Mouse (Mus musculus) naive thymus-derived CD4-positive, alpha-beta T cell, adult 2 months (primary cell): ENCODE measurements around the gene Dld.

ENCODE experiments used
- DNase-seq: peaks from one replicate; pipeline ENCODE4 v3.0.0-alpha.2; 2011; ENCODE audit warnings: low read depth

Dld gene

DNA sequence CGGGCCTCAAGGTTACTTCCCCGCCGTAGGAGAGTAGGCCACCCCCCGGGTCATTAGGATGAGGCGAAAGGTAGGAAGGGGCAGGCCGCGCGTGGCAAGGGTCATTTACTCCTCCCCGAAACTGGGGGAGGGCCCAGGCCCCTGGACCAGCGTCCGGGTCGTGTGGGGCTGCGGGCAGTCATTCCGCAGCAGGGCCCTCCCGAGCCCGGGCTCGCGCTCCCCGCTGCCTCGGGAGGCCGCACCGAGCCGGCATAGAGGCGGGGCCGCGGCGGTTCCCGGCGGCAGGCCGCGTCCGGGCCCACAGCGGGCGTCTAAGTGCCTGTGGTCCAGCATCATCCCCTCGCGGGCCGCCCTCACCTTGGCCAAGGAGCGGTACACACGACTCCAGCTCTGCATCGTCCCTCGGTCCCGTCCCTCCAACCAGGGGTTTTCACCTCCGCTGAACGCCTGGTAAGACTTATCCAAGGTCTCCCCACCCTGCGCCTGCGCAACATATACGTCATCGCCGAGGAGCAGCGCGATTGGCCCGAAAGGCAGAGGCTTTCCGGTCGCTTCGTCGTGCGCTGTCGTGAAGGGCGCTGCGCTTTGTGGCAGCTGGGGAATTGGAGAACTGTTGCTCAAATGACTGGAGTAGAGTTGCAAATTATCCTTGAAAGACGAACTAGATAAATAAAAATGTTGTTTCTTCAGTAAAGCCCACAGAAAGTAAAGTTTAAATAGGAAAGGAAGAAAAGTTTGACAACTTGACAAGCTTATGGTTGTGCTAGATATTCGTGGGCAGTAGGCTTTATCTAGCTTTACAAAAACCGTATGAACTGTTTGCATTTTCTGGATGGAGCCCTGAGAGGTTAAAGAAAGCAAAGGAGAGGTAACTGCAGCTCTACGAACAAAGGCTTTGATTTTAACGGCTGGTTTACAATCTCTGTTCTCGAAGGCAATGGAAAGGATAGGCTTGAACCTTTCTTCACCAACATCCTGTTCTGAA lies at the start of gene Dld:
Dld (minus strand) TSS at position 510 of the 985 bp plus-strand sequence.
- peak; percentile 96 for DNase-seq

DNA sequence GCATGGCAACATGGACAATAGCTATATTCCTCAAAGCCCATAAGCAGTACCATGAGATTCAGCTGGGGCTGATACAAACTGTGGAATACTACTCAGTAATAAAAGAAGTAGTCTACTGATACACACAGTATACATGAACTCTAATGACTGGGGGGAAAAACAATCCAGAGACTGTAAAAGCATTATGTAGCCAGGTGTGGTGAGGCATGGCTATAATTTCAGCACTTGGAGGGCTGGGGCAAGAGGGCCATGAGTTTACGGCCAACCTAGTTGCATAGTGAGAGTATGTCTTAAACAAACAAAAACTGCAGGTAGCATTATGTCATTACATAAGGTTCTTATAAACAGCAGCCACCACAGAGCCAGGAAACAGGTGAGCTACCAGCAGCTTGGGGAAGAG lies 49.6 kb upstream of the Dld start:
- DNase-seq: no peak

DNA sequence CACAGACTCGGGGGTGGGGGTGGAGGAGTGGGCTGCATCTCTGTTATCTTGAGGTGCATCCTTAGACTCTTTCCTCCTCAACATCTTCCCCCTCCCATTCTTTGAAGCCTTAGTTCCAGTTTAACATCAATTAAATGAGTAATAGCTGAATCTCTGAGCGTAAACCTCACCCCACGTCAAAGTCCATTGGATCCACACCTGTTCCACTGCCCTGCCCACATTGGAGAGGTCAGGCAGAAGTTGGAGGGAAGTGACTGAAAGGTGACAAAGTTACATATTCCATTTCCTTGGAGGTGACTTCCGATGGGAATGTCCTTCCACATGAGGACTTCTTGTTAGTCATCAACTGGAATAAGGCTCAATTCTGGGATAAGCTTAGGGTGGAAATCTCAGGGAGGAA lies 46.5 kb upstream of the Dld start:
- no peak for DNase-seq

DNA sequence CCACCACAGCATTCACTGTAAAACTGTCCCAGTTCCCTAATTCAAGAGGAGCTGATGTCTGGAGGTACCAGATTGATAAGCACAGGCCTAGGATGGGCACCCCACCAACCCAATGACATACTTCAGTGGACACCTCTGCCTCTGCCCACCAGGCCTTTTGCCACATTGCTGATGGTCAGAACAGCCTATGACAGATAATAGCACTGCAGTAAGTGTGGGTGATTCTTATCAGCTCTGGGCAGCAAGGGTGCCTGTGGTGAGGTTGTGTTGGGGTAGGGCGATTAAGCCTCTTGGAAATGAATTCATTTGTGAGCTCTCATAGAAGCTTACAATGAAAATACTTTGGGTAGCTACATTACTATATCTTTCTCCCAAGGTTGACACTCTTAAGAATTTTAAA lies 44.6 kb upstream of the Dld start:
- DNase-seq: no peak

DNA sequence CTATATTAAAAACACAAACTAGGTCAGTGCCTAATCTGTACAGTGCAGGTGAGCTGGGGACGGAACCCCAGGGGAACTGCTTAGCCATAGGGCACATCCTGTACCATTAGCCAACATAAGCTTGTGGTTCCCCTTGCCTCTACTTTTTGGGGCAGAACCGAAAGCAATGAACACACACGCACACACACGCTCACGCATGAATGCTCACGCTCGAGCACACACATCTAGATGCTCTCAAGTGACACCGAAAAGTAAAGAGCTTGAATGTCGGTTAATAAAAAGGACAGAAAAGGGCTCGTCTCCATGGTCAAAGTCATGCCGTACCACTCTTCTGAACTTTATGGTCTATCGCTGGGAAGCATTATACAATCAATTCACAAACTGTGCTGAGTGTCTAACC lies 40.4 kb upstream of the Dld start:
- DNase-seq: no peak

DNA sequence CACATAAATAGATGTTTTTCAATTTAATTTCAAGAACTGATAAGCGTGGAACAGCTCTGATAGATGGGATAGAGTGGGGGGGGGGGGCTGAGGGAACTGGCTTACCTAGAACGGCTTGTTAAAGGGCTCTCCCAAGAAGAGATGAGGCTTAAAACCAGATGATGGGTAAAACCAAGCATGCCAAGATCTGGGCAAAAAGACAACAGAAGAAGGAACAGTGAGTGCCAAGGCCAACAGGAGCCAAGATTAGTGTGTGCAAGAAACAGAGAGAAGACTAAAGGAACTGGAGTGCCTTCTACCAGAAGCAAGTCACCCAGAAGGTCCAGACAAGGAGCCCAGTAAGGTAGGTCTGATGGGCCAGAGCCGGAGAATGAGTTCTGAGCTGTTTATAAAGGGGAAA lies 39.3 kb upstream of the Dld start, which contains the start of gene Slc26a3:
Slc26a3 (plus strand) TSS at position 301 of the 400 bp plus-strand sequence.
- no peak for DNase-seq

DNA sequence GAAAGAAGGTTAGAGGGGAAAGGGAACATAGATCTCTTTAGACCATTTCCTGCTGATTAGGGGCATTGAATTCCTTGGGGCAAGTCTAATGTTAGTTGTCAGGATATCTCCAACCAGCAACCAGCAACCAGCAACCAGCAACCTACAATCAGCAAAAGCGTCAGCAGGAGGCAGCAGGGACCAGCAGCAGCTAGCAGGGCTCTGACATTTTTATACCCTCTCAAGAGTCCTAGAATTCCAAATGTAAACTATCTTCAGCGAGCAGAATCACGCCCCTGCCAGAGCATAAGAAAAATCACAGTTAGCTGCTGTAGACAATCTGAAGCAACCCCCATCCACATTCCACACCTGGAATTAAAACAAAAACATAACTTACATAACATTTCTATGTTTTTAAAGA lies 36.0 kb upstream of the Dld start:
- DNase-seq: no peak

DNA sequence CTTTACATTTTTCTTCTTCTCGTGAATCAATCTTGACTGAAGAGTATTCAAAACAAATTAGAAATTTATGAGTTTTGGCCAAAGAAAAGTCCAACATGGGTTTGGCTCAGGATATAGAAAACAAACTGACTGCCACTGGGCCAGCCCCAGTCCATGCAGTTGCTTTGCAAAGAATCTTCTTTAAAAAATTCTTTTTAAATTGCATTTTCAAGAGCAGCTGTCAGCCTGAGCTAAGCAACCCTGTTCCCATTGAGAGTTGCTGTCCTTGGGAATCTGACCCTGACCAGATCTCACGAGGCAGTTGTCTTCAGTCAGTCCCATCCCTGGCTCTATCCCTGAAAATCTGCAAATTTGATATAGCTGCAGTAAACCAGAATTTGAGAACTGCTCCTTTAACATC lies 31.2 kb upstream of the Dld start:
- DNase-seq: no peak

DNA sequence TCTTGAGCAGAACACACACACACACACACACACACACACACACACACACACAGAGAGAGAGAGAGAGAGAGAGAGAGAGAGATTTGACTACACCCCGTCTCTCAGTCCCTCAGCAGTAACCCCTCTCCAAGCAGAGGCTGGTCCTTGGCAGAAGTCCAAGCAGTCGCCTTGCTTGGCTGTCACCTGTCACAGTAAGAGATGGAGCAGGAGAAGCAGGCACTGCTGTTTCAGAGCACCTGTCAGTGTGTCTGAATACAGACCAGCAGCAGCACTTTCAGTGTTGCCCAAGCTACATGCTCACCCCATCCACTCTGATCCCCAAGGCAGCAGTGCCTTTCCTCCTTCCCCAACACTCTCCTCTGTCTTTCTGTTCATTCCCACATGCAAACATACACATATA lies 29.6 kb upstream of the Dld start:
- DNase-seq: no peak

DNA sequence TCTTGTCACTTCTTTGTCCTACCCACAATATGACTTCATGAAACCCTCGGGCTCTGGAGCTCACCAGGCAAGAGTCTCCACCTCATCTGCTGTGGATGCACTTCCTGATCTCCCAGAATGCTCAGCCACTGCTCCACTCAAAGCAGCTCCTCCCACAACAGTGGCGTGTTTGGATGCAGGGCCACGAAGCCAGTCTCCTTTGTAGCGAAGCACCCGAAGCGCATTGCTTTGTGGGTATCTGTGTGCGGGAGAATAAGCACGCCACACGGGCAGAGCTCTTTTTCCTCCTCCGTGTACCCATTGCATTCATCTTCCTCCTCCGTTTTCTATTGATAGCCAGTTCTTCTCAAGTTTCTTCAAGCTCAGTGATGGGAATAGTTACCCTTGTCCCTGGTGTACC lies 26.0 kb upstream of the Dld start:
- DNase-seq: no peak

DNA sequence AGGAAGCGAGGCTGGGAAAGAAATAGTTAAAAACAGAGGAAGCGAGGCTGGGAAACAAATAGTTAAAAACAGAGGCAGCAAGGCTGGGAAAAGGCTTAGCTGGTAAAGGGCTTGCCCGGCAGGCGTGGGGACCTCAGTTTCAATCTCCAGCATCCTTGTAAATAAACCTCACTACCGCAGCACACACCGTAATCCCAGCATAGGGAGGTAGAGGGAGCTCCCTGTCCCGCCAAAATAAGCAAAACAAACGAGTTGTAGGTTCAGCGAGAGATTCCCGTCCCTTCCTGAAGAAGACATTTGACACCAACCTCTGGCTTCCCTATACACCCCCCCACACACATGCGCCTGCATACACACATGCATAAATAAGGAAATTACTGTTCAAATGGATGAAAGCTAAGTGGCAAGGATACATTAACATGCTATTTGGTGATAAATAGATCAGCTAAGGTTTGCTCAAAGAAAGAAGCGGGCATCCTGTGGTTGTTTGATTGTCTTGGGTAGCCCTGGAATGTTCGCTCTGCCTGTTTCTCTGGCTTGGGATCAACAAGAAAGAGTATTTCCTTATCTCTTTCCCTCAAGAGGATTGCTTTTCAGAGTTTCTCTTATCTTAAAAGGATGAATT lies 25.2 kb upstream of the Dld start:
- no peak for DNase-seq

DNA sequence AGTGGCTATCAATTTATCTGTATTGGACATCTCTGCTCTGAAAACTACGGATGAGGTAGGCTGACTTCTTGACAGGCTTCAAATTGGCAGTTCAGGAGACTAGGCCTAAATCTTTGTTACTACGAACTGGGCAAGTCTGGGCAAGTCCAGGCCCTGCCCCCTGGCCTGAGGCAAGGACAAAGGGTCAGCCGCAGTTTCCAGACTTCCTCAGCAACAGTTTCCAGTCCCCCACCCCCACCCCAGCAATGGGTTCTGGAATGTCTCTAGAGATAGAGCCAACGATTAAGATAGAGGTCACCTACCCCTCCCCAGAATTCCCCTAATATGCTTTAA lies 24.0 kb upstream of the Dld start:
- no peak for DNase-seq

DNA sequence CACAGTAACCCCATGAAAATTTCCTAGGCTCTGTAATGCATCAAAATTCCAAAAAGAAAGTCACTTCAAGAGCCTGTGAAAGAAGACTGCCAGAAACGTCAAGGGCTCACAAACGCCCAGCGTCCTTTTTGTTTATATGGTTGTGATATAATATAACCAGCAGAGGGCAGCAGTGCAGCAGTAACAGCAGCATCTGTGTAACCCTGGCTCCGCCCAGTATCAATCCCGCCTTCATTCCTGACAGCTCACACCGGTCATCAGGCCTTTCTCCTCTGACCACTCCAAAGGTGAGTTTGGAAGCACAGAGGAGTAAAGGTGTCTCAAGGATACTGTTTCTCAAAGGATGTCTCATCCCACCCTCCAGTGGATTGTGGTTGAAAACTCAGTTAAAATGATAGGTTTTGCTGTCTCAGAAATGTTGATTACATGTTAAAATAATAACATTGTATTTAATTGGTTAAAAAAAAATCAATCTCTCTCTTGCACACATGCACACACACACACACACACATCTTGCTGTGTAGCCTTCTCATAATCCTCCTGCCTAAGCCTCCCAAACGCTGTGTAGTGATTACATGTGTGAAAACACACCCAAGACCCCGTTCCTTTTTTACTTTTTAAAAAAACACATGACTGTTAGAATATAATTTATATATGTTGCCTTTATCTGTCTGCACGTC lies 23.5 kb upstream of the Dld start:
- DNase-seq: peak; percentile 66

DNA sequence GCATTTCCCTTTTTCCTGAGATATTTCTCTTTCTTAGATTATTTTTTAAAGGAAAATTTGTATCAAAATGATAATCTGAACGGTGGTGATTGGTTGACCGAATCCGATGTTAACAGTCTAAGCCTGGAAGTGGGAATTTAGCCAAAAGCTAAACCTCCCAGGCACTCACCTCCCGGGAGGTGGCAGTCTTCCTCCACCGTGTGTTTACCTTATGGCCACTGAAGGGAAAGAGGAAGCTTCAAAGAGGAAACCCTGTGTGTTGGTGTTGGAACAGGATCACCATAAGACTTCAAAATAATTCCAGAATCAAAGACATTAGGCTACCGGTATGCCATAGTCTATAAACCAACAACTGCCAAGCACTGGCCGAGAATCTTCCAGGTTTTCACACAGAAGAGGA lies 18.4 kb upstream of the Dld start:
- no peak for DNase-seq

DNA sequence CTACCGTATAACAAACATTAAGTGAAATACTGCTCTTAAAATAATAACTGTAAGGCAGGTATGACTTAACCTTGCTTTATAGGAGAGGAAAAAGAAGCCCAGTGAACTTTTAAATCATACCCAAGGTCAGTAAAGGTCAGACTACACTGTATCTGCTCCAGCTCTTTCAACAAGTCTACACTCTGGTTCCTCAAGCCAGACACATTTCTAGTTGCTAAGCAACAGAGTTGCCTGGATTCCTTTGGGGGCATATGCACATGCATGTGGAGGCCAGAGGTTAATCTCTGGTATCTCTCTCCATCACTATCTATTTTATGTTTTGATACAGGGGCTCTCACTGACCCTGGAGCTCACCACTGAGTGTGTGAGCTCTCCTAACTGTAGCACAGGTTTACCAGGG lies 17.9 kb upstream of the Dld start:
- no peak for DNase-seq

DNA sequence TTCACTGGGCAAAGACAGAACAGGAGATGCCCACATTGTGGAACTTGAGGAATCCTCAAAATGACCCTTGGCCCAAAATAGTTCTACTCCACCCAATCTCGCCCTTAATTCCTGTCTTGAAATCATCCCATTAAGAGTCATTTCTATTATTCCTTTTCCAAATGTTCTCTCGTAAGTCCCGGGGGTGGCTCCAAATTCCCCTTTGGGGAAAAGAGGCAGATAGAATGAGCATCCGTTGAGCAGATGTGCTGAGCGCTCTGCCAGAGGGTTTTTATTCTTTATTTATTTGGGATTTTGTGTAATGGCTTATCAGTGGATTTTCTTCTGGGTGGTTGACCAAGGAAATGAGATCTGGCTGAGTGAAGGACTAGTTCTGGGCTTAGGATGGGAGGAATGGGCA lies 16.5 kb upstream of the Dld start:
- no peak for DNase-seq

DNA sequence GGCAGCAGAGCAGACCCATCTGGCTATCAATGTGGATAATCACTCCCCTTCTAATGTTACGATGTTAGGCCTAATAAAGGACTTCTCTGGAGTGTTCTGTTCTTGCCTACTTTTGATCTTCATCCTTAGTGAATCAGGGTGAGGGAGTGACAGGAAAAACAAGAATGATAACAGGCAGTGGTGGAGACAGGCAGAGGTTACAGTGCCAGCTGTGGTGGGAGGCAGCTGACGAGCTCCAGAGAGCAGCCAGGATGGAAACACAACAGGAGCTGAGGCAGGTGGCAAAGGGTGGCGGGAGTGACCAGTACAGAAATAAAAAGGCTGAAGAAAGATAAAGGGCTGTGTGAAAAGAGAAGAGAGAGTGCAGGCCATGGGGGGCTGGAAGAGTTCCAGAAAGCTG lies 15.2 kb upstream of the Dld start:
- DNase-seq: no peak

DNA sequence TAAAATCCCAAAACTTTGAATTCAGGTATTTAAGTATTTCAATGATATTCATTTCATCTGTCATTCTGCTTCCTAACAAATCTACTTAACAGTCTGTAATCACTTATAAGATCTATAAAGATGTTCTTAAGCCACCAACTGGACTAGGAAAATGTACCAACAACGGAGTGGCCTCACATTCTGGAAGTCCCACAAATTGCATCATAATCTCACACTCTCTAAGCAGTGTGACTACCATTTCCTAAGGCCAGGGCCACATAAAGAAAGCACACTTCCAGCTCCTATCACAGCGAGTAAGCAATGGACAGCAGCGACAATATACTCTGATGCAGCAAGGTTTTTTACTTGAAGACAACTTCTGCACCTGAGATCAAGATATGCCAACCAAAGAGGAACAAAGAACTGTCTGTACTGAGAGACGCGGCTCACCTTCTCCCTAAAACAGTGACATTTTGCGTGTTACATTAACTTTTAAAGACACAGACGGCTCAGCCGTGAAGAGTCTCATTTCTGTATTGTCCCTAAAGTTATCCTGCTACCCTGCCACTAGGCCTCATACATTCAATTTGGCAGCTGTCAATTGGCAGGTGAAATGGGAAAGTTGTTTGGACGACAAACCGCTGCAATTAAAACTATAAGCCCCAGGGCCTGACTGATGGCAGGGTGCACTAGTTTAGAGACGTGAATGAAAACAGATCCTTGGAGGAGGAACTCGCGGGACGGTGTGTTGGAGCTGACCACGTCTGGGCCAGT lies 886 bp downstream of the Dld start:
- no peak for DNase-seq

DNA sequence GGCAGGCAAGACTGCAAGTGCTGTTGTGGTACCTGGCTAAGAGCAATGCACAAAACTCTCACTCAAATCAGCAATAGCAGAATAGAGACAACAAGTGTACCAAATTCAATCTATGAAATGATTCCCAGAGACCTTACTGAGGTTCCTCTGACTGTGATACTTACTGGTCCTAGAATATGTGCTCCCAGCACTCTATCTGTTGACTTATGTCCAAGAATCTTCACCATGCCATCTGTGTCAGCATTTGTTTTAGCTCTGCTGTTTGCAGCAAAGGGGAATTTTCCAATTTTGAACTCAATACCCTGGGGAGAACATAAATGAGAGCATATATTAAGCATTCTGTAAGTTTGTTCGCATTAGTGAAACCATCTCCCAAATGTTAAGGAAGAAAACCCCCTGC lies 18.0 kb downstream of the Dld start:
- no peak for DNase-seq

DNA sequence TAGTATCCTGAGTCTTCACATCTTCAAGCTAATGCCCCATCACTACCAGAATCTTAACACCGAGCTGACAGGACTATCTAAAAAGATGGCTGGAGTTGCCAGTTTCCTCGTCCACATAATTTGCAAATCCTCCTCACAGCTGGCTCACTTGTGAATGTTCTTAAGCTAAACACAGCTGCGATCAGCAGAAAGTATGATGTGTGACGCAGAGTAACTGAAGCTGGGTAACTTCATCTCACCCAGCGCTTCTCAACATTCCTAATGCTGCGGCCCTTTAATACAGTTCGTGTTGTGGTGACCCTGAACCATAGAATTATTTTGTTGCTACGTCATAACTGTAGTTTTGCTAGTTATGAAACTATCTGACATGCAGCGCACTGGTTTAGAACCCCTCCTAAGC lies 24.1 kb downstream of the Dld start:
- DNase-seq: no peak

DNA sequence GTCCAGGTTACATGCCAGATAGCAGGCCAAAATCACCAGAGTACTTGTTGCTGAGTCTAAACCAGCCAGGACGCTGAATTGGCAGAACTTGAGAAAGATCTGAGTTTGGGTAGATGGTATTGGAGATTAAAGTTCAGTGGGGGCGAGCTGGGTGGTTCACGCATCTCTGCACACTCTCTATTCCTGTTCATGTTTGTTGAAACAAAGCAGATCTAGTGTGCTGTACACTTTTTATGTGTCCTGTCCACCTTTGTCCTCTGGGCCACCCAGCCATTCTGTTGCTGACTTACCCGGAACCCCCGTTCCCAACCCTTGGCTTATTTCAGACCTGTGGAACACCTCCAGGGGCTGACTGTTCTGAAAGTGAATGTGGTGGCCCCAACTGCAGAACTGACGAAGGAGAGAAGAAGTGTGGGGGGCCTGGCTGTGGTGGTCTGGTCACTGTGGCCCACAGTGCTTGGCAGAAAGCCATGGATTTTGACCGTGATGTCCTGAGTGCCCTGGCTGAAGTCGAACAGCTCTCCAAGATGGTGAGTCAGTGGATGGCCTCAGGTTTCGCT lies 28.0 kb downstream of the Dld start:
- DNase-seq: no peak

DNA sequence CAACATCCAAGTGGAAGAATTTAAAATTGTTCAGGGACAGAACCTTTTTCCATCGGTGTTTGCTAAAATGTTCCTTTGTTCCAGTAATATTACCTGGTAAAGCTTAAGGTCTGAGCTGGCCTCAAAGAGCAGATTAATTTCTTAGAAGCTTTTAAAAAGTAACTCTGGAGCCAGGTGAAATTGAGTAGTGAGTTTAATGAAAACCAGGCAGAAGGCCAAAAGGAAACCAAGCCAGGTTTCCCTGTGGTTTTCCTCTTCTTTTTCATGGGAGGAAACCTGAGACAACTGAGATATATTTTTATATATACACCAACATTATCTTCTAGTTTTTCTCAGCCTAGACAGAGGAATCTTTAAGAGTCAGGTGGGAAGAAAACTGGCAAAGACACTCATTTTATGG lies 29.7 kb downstream of the Dld start:
- no peak for DNase-seq
